Mouse (Mus musculus) mature B cell (primary cell): Measurements from ENCODE around the gene Cnpy1.

Experiments
- in situ Hi-C: fragments of 300-500 bp; cut with MboI; formaldehyde crosslinking; loops from 2 replicates; pipeline ENCODE4 v1.14.3; 2019

Cnpy1 gene

DNA sequence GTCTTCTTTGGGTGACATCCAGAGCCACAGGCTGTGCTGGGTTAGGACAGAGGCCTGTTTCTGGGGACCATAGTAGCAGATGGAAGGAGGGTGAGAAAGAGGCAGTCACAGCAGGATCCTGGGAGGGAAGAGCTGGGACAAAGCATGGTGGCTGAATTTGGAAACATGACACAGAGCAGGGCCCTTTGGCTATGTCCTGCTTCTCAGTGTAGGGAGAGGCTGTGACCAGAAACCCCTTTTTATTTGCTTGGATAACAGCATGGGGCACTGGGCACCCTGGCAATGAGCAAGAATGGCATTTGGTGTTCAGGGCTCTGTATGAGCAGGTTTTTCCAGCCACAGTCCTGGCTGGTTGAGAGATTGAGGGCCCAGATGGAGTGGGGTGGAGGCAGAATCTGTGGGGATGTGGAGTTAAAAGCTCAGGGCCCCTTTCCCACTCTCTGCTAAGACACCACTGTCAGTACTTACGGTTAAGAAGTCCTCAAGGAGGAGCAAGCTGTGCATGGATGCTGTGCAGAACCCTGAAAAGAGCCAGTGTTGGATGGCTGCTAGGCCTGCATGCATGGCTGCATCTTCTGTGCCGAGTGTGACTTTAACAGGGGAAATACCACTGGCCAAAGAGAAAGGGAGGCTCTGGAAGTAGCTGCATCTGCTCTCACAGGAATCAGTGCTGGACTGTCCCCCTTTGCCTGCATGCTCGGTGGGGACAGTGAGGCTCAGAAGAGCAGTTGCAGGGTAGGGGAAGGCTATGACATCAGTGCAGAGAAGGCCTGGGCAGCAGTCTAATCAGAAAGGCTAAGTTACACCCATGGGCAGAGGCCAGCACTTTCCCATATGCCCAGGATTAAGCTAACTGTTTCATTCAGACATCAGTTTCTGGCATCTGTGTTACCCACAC lies 54.2 kb downstream of the Cnpy1 start:
- in situ Hi-C loops, result no loop called here

DNA sequence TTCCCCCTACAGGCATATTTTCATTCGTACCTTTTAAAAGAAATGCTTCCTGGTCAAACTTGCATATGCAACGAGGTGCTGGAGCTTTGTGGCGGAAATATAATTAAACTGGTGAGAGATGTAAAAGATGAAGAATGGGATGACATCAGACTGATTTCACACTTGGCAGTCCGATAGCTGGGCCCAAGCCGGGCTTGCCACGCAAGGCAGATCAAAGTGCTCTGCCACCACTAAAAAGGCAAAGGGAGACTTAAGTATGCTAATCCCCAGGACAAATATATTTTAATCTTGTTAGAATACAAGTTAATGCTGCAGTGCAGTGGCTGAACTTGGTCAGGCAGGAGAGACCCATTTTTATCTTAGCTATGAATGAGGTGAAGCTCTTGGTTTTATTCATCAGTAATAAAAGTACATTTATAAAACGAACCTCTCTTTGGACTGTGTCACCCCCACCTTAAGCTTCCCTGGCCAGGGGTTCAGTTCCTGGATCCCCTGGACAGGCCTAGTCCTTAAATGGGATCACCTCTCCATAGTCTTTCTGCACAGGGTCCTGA lies 66.3 kb downstream of the Cnpy1 start:
- in situ Hi-C loops, result no loop called here

DNA sequence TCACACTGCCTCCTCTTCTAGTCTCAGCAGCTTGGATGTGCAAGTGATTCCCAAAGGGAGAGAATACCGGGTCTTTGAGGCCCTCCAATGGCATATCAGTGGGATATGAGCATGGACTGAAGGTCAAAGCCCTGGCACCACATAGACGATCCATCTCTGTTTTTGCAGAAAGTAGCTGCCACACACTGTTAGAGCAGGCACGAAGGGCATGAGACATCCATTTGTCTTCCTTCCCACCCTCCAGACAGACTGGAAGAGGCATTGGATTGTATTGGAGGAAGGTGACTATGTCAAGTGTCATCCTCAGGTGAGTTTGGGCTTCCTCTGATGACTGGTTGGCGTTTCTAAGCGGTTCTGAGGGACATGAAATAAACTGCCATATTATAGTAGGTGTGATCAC lies 67.3 kb downstream of the Cnpy1 start:
- in situ Hi-C loops, result no loop called here

DNA sequence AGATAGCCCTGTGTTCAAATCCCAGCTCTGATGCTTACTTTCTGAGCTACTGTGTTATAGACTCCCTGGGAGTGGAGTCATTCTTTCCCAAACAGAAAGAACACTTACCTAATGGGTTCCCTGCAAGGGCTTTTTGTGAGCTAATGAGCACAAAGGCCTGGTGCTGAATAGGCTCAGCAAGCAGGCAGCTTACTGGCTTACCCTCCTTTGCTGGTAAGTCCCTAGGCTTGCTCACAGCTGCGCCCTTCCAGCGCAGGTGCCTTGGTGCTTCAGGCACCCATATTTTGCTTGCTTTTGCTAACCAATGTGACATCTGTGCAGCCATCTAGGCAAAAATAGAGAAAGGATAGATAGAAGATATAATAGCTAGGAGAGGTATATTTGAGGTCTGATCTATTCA lies 69.0 kb downstream of the Cnpy1 start:
- in situ Hi-C loops, result no loop called here

DNA sequence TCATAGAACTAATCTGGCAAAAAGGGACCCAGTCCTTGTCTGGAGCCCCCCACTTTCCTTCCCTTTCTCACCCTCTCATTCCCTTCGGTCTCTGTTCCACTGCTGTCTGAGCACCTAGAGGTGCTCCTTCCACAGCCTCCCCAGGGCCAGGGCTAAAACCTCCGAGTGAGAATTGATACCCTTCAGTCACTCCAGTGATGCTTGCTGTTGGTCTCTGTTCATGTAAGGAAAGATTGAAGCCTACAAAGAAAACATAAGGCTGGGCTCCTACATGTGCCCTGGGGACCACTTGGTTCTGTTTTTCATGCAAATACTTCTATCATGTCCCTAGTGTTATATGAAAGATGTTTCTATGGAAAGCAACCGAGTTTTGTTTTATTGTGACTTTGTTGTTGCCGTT lies 69.6 kb downstream of the Cnpy1 start:
- in situ Hi-C loops, result no loop called here

DNA sequence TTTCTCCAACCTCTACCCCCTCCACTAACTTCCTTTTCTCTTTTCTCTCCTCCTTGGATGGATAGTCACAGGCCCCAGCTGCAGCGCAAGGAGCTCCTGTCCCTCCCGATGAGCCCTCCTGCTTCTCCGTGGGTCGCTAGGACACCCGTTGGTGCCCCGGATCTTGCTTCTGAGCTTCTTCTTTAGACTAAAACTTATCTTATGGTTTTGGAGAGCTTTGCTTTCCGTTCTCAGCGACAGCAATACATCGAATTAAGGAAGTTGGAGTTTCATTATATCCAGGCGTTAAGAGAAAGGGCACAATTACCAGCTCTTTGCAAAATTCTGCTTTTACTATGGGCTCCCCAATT lies 70.1 kb downstream of the Cnpy1 start:
- in situ Hi-C loops, result no loop called here

DNA sequence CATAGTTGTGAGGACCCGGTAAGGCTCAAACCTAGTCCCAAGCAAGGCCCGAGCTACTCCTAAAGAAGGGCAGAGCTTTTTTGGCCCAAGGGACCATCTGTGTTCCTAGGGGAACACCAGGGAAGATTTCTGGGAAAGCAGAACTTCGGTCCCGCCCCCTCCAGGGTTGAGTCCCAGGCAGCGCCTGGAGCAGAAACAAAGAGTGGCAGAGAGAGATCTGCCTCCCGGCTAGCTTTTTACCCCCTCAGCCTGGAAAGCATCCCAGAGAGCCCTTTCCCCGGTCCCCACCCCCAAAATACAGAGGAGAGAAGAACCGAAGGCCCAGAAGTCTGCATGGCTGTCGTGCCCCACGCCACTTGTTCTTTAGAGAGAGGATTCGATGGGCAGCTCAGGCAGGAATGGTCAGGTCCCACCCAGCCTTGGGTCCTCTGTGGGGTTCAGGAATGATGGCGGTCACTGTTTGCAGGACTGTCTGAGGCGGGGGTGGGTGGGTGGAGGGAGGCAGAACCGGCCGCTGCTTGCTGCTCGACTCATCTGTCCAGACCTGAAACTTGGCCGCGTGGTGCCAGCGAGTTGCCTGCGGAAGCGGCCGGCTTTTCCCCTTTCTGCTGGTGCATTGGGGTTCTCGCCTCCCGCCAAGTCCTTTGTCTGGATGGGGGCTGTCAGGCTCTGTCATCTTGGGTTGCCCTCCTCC lies 70.6 kb downstream of the Cnpy1 start:
- in situ Hi-C loops, result no loop called here

DNA sequence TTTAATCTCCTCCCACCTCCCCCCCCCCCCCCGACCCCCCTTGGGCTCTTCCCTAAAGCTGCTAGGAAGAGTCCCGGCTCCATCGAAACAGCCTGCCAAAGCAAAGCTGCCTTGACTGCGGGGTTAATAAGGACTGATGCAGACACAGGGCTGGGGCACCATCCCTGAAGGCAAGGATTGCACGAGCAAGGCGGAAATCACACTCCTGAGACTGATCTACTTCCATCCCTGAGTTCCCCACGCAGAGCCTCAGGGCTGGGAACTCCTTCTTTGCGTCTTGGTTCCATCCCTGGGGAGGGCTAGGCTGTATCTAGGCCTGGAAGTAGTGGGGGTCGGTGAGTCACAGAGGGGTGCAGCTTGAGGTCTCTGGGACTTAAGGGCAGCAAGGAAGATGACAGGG lies 71.5 kb downstream of the Cnpy1 start:
- in situ Hi-C loops, result no loop called here

DNA sequence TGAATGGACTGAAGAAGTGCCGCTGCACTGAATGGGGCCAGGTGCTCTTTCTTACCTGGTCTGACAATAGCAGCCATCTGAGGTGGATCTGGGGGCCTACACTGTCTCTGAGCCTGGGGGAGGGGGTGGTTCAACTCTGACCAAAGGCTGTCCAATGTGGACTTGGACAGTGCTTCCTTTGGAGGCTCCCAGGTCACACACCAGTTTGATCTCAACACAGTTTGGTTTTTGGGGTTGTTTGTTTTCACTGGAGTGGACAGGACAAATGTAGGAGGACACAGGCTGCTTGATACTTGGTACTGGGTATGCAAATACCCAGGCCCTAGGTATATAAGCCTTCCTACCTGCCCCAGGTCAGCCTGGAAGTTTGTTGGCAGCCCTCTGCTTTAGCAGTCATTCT lies 71.9 kb downstream of the Cnpy1 start:
- in situ Hi-C loops, result no loop called here

DNA sequence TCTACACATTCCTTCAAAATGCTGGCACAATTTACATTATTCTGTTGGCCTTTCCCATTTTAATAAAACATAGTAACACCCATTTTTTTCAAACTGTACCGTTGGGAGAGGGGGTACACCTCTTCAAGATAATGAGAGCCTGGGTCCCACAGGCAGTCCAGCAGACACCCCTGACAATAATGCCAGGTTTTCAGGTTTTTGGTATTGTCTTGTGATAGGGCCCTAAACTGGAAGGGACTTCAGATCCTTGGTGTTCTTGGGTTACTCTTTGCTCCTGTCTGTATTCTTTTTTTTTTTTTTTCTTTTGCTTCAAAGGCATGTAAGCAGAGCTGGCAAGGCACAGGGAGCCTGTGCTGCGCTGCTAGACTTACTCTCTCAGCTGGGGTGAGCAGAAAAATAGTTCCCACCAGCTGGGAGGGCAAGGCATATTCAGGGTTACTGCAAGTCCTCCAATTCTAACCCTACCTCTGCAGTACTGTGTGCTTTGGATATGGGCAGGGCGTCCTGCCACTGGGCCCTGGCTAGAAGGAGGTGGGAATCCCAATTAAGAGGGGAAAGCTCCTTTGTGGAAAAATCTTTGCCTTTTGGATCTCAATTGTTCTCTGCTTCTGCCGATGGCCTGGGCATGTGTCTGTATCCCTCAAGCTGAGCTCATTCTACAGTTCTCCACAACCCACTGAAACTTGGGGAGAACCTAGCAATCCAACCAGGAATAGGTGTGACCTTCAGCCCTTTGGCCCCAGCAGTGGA lies 72.5 kb downstream of the Cnpy1 start:
- in situ Hi-C loops, result no loop called here

DNA sequence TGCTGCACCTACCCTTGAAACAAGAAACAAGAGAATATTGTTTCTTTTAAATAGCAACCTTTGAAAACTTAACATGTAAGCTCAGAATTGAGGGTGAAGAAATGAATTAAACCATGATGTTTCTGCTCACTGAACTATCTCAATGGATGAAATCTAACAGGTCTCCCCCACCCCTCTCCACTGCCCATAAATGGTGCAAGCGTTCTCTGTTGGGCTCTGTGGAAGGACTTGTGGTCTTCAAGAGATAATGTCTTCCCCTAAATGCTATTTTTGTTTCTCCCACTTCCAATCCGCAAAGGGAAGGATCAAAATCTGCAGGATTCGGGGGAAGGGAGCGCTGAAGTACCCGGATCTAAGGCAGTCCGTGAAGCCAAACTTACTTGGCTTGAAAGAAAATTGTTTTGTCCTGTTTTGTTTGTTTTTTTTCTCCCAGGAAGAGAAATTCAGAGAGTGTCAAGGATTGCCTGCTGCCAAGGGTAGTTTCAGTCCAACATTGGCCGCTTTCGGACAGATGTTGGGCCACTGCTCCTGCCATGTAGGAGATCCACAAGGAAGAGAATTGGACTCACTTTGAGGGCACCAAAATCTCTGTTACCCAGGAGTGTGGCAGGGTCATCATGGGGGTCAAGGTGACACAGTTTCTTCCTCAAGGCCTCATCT lies 73.2 kb downstream of the Cnpy1 start:
- in situ Hi-C loops, result no loop called here

DNA sequence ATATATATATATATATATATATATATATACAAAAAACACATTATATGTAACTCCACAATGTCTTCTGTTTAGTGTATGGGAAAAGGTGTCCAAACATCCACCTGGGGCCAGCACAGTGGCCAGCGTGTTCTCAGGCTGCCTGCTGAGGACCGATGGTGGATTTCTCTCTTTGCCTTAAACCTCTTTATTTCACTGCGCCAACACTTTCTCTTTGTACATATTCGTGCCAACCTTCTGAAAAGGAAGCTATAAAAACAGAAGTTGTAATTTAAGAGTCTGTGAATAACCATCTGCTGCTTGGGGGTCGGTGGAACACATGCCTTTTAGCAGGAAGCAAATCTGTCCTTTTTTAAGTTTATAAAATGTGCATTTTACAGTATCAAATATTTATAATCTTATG lies 73.9 kb downstream of the Cnpy1 start:
- in situ Hi-C loops, result no loop called here

DNA sequence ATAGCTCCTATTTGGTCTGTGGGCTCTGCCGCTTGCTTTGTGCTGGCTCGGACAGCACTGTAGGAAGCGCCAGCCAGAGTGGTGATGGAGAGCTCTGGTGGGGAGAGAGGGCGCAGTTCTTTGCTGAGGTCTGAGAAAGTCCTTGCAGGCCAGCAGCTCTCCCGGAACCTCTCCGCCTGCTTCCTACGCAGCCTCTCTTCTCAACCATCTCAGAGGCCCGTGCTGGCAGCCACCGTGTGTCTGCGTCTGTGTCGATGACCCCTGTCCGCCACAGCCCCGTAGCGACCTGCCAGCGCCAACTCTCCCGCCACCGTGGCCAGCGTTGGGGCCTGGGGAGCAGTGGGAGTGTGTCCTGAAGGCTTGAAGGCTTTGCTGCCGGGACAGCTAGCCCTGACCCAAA lies 74.7 kb downstream of the Cnpy1 start:
- in situ Hi-C loops, result no loop called here

DNA sequence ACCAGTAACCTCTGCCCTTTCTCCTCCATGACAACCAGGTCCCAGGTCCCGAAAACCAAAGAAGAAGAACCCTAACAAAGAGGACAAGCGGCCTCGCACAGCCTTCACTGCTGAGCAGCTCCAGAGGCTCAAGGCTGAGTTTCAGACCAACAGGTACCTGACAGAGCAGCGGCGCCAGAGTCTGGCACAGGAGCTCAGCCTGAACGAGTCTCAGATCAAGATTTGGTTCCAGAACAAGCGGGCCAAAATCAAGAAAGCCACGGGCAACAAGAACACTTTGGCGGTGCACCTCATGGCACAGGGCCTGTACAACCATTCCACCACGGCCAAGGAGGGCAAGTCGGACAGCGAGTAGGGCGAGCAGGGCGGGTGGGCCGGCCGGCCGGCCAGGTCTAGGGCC lies 75.5 kb downstream of the Cnpy1 start:
- in situ Hi-C loops, result no loop called here

DNA sequence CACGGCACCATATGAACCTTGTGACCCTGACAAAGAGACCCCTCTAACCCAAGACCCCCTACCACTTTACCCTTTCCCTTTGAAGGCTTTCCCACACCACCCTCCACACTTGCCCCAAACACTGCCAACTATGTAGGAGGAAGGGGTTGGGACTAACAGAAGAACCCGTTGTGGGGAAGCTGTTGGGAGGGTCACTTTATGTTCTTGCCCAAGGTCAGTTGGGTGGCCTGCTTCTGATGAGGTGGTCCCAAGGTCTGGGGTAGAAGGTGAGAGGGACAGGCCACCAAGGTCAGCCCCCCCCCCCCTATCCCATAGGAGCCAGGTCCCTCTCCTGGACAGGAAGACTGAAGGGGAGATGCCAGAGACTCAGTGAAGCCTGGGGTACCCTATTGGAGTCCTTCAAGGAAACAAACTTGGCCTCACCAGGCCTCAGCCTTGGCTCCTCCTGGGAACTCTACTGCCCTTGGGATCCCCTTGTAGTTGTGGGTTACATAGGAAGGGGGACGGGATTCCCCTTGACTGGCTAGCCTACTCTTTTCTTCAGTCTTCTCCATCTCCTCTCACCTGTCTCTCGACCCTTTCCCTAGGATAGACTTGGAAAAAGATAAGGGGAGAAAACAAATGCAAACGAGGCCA lies 76.3 kb downstream of the Cnpy1 start:
- in situ Hi-C loops, result no loop called here

DNA sequence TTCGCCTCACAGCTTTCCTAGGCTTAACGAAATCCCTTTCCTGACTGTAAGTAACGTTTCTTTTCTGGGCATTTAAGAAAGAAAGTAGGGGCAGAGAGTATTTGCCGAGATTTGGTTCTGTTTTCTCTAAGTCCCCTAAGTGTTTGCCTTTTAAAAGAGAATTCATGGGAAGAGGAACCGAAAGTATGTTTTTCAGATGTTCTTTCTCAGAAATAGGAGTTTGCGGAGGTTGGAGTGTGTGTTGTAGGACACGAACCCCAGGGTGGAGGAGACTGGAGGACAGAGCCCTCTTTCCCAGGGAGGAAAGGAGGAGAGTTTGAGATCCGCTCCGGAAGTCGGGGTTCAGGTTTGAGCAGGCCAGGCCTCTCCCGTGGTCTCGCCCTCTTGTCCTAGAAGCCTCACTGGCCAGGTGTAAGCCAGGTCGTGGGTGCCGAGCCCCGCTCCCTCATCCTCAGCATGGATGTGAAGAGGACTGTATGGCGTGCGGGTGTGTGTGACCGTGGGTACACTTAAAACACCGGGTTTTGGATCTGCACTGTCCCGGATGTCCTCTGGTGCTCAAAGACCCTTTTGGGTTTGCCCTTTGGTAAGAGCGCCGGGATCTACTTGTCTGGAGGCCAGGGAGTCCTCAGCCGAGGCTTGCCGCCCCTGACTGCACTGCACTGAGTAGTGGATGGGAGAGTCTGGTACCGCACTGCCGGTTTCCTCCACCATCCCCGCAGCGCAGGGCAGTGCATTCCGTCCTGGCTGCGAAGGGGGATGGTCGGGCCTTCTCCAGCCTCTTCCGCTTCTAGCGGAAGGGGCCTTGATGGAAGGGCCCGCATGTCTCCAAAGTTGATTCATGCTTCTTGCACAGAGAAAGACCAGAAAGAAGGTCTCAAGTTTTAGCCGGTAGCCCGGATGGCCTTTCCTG lies 77.1 kb downstream of the Cnpy1 start:
- in situ Hi-C loops, result no loop called here

DNA sequence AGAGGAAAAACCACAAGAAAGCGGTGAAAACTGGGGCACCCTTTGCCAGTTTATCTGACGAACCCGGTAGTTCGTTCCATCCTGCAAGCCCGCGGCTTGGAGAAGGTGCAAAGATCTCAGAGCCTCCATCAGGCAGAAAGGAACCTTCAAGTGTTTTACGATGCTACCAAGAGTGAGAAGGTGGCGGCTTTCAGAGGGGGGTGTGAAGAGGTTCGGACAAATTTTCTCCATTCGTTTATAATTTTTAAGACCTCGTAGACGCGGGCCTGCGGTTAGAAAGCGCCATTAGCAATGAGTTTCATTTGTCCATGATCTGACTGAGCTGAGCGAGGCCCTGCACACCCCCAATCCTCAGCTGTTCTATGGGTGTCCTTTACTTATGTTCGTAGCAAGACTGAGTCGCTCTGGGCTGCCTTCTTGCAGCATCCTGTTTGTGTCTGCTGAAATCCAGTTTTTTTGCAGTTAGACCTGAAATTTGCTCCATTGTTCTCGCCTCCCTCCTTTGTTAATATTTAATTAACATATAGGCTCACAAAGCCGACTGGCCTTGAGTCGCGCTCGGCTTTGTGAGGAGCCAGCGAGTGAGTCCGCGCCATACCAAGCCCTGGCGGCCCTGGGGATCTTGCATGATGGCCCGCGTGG lies 77.9 kb downstream of the Cnpy1 start:
- in situ Hi-C loops, result no loop called here

DNA sequence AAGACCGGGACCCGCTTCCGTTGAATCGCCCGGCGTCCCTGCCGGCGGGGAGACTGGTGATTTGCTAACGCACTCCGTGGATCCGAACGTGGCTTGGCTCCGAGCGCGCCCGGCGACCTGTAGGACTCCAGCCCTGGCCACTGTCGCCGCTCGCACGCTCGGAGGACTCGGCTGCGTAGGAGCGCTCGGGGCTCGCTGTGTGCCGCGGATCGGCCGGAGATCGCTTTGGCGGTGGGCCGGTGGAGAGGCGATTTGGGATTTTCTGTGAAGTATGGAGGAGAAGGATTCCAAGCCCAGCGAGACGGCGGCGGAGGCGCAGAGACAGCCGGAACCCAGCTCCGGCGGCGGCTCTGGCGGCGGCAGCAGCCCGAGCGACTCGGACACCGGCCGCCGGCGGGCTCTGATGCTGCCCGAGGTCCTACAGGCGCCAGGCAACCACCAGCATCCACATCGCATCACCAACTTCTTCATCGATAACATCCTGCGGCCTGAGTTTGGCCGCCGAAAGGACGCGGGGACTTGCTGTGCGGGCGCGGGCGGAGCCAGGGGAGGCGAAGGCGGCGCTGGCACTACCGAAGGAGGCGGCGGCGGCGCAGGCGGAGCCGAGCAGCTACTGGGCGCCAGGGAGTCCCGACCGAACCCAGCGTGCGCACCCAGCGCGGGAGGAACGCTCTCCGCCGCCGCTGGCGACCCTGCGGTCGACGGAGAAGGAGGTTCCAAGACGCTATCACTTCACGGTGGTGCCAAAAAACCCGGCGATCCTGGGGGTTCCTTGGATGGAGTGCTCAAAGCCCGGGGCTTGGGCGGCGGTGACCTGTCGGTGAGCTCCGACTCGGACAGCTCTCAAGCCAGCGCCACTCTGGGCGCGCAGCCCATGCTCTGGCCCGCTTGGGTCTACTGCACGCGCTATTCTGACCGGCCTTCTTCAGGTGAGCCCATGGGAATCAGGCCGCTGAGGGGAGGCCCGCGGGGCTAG lies 79.1 kb downstream of the Cnpy1 start:
- in situ Hi-C loops, result no loop called here
